Mouse (Mus musculus) megakaryocyte-erythroid progenitor cell, adult 5 weeks (primary cell): ENCODE data around the gene Vmn1r107. TPM values are rescaled to one million over a fixed set of nuclear protein-coding genes. Genes with fewer than 3 reads are reported as not detected.

Experiments
- polyA plus RNA-seq: library from polyadenylated mRNA; stranded (reverse); fragments of >175 nt; gene quantifications from 2 replicates; pipeline ENCODE4 v1.2.3, GENCODE M21; 2012

The Vmn1r107 gene
- not detected in 2 replicates for polyA plus RNA-seq

GRCm38 (mm10) chr7:20668618-20669017 is at the start of gene Vmn1r107:
Gene Vmn1r107 (plus strand): TSS chr7:20668918.

GRCm38 (mm10) chr7:20703116-20703515 is 34.4 kb downstream of the Vmn1r107 start, which contains the start of gene Vmn1r111:
Gene Vmn1r111 (minus strand): TSS chr7:20703216.

Other genes with a start within 250 kb of the Vmn1r107 start
- not detected in 2 replicates for gene Vmn1r101, start 226.3 kb upstream of the Vmn1r107 start, polyA plus RNA-seq
- gene Gm10670, start 194.0 kb upstream of the Vmn1r107 start, polyA plus RNA-seq, result not detected in 2 replicates
- gene Vmn1r103, start 158.4 kb upstream of the Vmn1r107 start, polyA plus RNA-seq, result not detected in 2 replicates
- not detected in 2 replicates for gene Vmn1r104, start 135.1 kb upstream of the Vmn1r107 start, polyA plus RNA-seq
- gene Gm5726, start 123.2 kb upstream of the Vmn1r107 start, polyA plus RNA-seq, result not detected in 2 replicates
- not detected in 2 replicates for gene Gm4141, start 92.7 kb upstream of the Vmn1r107 start, polyA plus RNA-seq
- not detected in 2 replicates for gene Gm4513, start 69.9 kb upstream of the Vmn1r107 start, polyA plus RNA-seq
- gene Vmn1r111, start 34.3 kb downstream of the Vmn1r107 start, polyA plus RNA-seq, result not detected in 2 replicates
- not detected in 2 replicates for gene Gm10668, start 61.7 kb downstream of the Vmn1r107 start, polyA plus RNA-seq
- gene Vmn1r112, start 102.3 kb downstream of the Vmn1r107 start, polyA plus RNA-seq, result not detected in 2 replicates
- gene Vmn1r113, start 118.4 kb downstream of the Vmn1r107 start, polyA plus RNA-seq, result not detected in 2 replicates
- not detected in 2 replicates for gene Vmn1r114, start 143.3 kb downstream of the Vmn1r107 start, polyA plus RNA-seq
- not detected in 2 replicates for gene Vmn1r115, start 176.1 kb downstream of the Vmn1r107 start, polyA plus RNA-seq
- not detected in 2 replicates for gene Vmn1r116, start 203.3 kb downstream of the Vmn1r107 start, polyA plus RNA-seq
- not detected in 2 replicates for gene Vmn1r117, start 215.2 kb downstream of the Vmn1r107 start, polyA plus RNA-seq
- gene Vmn1r118, start 243.4 kb downstream of the Vmn1r107 start, polyA plus RNA-seq, result not detected in 2 replicates